Mouse (Mus musculus) stomach, embryonic 14.5 days (tissue): ENCODE data around the gene Arpc1b. TPM values are rescaled to one million over a fixed set of nuclear protein-coding genes. Genes with fewer than 3 reads are reported as not detected.

Source experiments
- ATAC-seq: fragments of 200-750 bp; cut with Nextera tagmentation; 2 replicates; pipeline ENCODE4 v1.8.0; 2017; ENCODE audit warnings: low read depth, moderate TSS enrichment; ENCODE audit not compliant: insufficient number of reproducible peaks, insufficient read depth, low FRiP score
- H3K27ac ChIP-seq: fragments of 300-500 bp; sonication (generic); 2 replicates; pipeline ENCODE4 v1.5.1; 2014; ENCODE audit warnings: mild to moderate bottlenecking, low read length, moderate library complexity, mixed read lengths
- H3K27me3 ChIP-seq: fragments of 300-500 bp; sonication (generic); 2 replicates; pipeline ENCODE4 v1.6.1; 2014; ENCODE audit warnings: low read length, control low read depth, mixed read lengths; ENCODE audit not compliant: control insufficient read depth, insufficient read depth
- H3K36me3 ChIP-seq: fragments of 300-500 bp; sonication (generic); 2 replicates; pipeline ENCODE4 v1.6.1; 2014; ENCODE audit warnings: mild to moderate bottlenecking, control low read depth, low read length, moderate library complexity, mixed read lengths; ENCODE audit not compliant: control insufficient read depth, insufficient read depth
- H3K4me1 ChIP-seq: fragments of 300-500 bp; sonication (generic); 2 replicates; pipeline ENCODE4 v1.6.1; 2014; ENCODE audit warnings: low read length, control low read depth, mixed read lengths; ENCODE audit not compliant: control insufficient read depth, insufficient read depth
- H3K4me2 ChIP-seq: fragments of 300-500 bp; sonication (generic); replicated peaks from 2 replicates; pipeline ENCODE4 v1.6.1; 2014; ENCODE audit warnings: low read depth, low read length, control low read depth
- H3K4me3 ChIP-seq: fragments of 300-500 bp; sonication (generic); 2 replicates; pipeline ENCODE4 v1.5.1; 2014; ENCODE audit warnings: low read depth, low read length, control low read depth
- H3K9ac ChIP-seq: fragments of 300-500 bp; sonication (generic); replicated peaks from 2 replicates; pipeline ENCODE4 v1.6.1; 2014; ENCODE audit warnings: low read depth, mild to moderate bottlenecking, control low read depth, low read length, moderate library complexity, mixed read lengths
- H3K9me3 ChIP-seq: fragments of 300-500 bp; sonication (generic); 2 replicates; pipeline ENCODE4 v1.6.1; 2016; ENCODE audit warnings: low read depth, low read length, control low read depth; ENCODE audit not compliant: control insufficient read depth
- WGBS: fragments of 180-500 bp; shearing (Covaris S2); extraction: QIAGEN DNeasy Blood & Tissue Kit; methylation state at CpG from one replicate; pipeline ENCODE4 v1.1.7; 2014; 5-methylcytosine and 5-hydroxymethylcytosine counted together
- polyA plus RNA-seq: library from polyadenylated mRNA; unstranded; fragments of >200 nt; fragmentation: Nextera tagmentation; extraction: Ambion mirVana; gene quantifications from 2 replicates; pipeline ENCODE4 v1.2.1, GENCODE M21; 2014

Arpc1b gene
- polyA plus RNA-seq, 1 experiment from 2014 or later, result 144 TPM

DNA sequence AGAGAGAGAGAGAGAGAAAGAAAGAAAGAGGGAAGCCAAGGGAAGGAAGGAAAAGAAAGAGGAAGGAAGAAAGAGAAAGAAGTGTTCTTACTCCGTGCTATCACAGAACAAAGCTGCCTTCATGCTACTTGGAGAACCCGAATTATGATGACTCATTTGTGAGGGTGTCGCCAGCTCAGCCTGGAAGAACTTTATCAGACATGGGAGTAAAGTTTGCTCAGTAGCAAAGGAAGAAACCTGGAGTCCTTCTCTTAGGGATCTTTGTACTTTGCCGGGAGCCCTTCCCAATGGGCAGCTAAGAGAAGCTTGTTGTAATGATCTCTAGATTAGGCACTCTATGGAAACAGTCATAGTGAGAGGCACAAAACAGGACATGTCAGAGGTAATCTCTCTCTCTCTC lies 11.3 kb upstream of the Arpc1b start:
- Histone ChIP-seq H3K9ac (no peak overlapping the region), H3K4me1 (no peaks in the 10 kb centered on the region), H3K4me2 (no peak overlapping the region), H3K27me3 (no peaks in the 10 kb centered on the region), H3K9me3 (no peaks in the 10 kb centered on the region), H3K4me3 (no peak overlapping the region), H3K36me3 (peaks cover 78% of the 10 kb centered on the region), H3K27ac (no peak overlapping the region)
- WGBS, result 84% methylated on average over 4 of the region's 4 CpGs
- no peak for ATAC-seq

DNA sequence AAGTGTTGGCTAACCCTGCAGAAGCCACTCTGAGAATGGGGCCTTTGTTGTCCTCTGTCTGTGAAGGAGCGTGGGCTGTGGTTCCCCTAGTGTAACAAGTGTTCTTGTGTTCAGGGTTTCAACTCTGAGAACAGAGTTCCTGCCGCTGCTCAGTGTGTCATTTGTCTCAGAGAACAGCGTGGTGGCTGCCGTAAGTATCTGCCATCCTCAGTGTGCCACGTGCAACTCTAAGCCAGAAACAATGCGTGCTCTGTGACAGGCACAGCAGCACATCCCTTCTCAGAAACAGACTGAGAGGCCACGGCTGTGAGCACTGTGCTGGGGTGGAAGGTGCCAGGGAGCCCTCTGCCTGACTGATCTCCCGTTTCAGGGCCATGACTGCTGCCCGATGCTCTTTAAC lies 9.7 kb upstream of the Arpc1b start:
- Histone ChIP-seq H3K27me3 (no peaks in the 10 kb centered on the region), H3K27ac (no peak overlapping the region), H3K36me3 (peaks cover 78% of the 10 kb centered on the region), H3K9ac (no peak overlapping the region), H3K4me2 (no peak overlapping the region), H3K4me3 (no peak overlapping the region), H3K9me3 (no peaks in the 10 kb centered on the region), H3K4me1 (no peaks in the 10 kb centered on the region)
- WGBS, result 88% methylated on average over 9 of the region's 9 CpGs
- ATAC-seq, result no peak

DNA sequence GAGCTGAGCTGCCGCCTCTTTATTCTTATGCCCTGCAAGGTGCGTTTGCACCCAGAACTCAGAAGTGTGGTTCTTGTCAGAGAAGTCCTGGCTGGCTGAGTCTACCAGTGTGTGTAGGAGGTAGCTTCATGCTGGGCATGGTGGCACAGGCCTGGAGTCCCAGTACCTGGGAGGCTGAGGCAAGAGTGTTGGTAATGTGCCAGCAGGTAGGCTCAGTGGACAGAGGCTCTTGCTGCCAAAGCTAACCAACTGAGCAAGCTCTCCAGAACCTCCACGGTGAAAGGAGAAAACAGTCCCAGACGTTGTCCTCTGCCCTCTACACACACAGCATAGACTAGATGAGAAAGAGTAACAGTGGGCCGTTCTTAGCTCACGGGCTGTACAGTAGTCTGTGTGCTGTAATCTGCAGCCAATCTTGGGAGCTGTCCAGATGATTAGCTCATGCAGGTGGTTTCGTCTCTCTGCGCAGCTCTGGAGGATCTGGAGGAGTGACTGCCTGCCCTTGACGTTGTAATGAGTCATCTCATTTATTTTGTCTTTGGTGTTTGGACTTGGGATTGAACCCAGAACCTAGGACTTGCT lies 8.2 kb upstream of the Arpc1b start:
- no peak for ATAC-seq
- WGBS, result 81% methylated on average over 9 of the region's 9 CpGs

DNA sequence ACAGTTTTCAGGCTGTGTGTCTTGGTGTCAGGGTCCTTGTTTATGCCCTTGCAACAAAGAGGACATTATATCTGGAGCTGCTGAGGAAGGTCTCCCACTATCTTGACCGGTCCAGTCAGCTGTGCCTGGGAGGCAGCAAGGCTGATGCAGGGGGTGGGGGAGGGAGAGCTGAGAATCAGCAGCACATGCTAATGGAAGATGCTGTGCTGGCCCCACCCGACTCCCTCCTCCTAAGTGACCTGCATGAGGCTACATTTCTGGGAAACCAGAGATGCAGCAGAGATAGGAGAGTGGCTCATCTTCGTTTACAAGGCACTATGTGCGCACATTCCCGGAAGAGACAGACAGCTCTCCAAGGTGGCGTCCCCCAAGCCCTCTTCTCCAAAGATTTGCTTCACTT lies 3.6 kb upstream of the Arpc1b start:
- Histone ChIP-seq H3K4me3 (no peak overlapping the region), H3K9me3 (no peaks in the 10 kb centered on the region), H3K36me3 (peaks cover 43% of the 10 kb centered on the region), H3K27me3 (no peaks in the 10 kb centered on the region), H3K4me1 (0 out of 2 replicates have a peak, but pooled peaks cover 2% of the 10 kb centered on the region), H3K27ac (no peak overlapping the region), H3K9ac (no peak overlapping the region), H3K4me2 (no peak overlapping the region)
- no peak for ATAC-seq
- WGBS, result 78% methylated on average over 6 of the region's 6 CpGs

More for the DNA sequence above, 8.2 kb upstream of the Arpc1b start:
- no peak overlapping the region for H3K4me3 ChIP-seq
- no peak overlapping the region for H3K4me2 ChIP-seq
- no peaks in the 10 kb centered on the region for H3K9me3 ChIP-seq
- H3K36me3 ChIP-seq, result peaks cover 81% of the 10 kb centered on the region
- no peaks in the 10 kb centered on the region for H3K27me3 ChIP-seq
- no peaks in the 10 kb centered on the region for H3K4me1 ChIP-seq
- H3K9ac ChIP-seq, result no peak overlapping the region
- H3K27ac ChIP-seq, result no peak overlapping the region

DNA sequence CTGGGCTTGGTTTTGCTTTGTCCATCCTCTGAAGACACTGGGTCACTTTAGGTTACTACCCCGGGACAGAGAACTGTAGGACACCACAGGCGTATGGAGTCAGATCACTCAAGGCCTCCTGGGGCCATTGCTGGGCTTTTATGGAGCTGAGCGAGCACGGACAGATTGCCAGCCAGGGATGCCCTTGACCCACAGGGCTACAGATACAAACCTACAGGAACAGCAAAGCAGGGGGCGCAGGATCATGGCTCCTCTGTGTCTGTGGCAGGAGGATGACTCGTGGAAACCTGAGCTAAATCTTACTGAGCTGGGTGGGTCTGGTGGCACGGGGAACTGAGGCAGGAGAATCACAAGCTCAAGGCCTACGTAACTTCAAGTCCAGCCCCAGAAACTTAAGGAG lies 1.4 kb upstream of the Arpc1b start:
- WGBS, result 82% methylated on average over 8 of the region's 8 CpGs
- Histone ChIP-seq H3K27me3 (no peaks in the 10 kb centered on the region), H3K9me3 (no peaks in the 10 kb centered on the region), H3K27ac (no peak overlapping the region), H3K4me3 (no peak overlapping the region), H3K36me3 (peaks cover 27% of the 10 kb centered on the region), H3K4me1 (0 out of 2 replicates have a peak, but pooled peaks cover 2% of the 10 kb centered on the region), H3K9ac (no peak overlapping the region), H3K4me2 (no peak overlapping the region)
- ATAC-seq, result no peak

DNA sequence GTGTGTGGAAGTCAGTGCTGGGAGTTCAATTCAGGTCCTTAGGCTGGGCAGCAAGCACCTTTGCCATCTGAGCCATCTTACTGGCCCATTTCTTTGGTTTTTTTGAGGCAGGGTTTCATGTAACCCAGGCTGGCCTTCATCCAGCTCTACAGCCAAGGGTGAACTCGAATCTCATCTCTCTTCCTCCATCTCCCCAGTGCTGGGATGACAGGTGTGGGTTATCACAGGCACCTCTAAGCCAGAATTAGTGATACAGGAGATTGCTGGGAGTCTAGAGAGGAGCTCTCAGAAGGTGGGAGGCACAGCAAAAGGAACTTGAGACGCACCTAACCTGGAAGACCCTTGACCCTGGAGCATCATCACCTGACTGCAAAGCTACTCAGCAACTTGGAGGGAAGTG lies 599 bp upstream of the Arpc1b start:
- 26% methylated on average over 2 of the region's 2 CpGs for WGBS
- Histone ChIP-seq H3K9ac (0 out of 2 replicates have a peak overlapping the region, but pooled peaks have one; percentile 67), H3K27me3 (no peaks in the 10 kb centered on the region), H3K4me1 (0 out of 2 replicates have a peak, but pooled peaks cover 2% of the 10 kb centered on the region), H3K27ac (peak overlapping the region; percentile 27; the same call in 1 of the 2 replicates), H3K4me2 (peak overlapping the region; percentile 78), H3K9me3 (no peaks in the 10 kb centered on the region), H3K4me3 (peak overlapping the region; percentile 74), H3K36me3 (peaks cover 21% of the 10 kb centered on the region)
- ATAC-seq, result no peak

DNA sequence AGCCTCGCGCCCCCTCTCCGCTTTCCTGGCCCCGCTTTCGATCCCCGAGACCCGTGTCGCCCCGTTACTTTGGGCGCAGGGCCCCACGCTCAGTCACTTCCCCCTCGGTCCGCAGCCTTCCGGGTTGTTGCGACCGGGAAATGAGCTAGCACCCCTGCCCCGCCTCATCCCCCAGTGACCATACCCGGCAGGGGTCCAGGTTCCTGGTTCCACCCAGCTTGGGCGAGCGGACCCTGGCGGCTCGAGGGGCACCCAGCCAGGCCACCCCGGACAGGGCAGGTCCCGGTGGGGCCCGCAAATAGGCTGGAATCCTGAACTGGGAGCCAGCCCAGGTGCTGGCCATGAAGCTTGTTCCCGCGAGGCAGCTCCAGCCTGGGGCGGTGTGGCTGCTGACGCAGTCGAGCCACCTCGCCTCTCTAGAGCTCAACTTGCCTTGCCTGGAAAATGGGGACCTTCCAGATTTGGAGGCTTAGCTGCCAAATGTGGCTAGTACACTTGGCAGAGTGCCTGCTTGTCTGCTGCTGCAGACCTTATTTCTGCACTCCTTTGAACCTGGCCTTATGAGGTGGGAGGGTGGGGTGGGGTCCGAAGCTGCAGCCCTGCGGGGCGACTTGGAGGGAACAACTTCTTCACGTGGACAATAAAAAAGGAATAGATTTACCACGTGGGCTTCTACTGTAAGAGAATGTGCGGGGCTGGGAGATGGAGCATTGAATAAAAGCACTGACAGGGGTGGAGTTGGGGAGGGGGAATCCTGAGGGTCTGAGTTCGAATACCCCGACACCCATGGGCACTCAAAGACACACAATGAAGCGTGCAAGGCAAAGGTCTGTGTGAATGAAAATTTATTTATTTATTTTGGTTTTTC lies 825 bp downstream of the Arpc1b start:
- 0 out of 2 replicates have a peak, but pooled peaks cover 2% of the 10 kb centered on the region for H3K4me1 ChIP-seq
- H3K27ac ChIP-seq, result peak overlapping the region; percentile 27; the same call in 1 of the 2 replicates
- 14% methylated on average over 40 of the region's 40 CpGs for WGBS
- H3K4me2 ChIP-seq, result peak overlapping the region; percentile 78
- no peaks in the 10 kb centered on the region for H3K27me3 ChIP-seq
- peak; percentile 40; the same call in 1 of the 2 replicates for ATAC-seq
- H3K4me3 ChIP-seq, result peak overlapping the region; percentile 74
- no peaks in the 10 kb centered on the region for H3K9me3 ChIP-seq
- peak overlapping the region; percentile 67 for H3K9ac ChIP-seq
- peaks cover 9% of the 10 kb centered on the region for H3K36me3 ChIP-seq

DNA sequence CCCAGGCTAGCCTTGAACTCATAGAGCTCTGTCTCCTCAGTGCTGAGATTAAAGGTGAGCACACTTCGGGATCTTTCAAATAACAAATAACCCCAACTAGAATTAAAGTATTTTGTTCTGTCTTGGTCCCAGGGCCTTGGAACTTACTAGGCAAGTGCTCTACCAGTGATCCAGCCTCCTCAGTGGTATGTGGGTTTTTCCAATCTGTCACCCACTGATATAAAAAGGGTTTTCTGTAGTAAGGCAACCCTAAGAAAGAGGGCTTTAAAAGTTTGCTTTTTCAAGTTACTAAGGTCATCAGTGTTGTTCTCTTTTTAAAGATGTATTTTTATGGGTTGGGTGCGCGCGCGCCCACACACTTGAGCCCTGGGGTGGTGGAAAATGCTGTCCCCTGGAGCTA lies 1.7 kb downstream of the Arpc1b start:
- H3K27me3 ChIP-seq, result no peaks in the 10 kb centered on the region
- WGBS, result 92% methylated on average over 5 of the region's 5 CpGs
- no peaks in the 10 kb centered on the region for H3K36me3 ChIP-seq
- peak overlapping the region; percentile 48; the same call in 1 of the 2 replicates for H3K27ac ChIP-seq
- no peak overlapping the region for H3K9ac ChIP-seq
- no peaks in the 10 kb centered on the region for H3K9me3 ChIP-seq
- ATAC-seq, result no peak
- no peak overlapping the region for H3K4me3 ChIP-seq
- peak overlapping the region; percentile 78; the same call in 1 of the 2 replicates for H3K4me2 ChIP-seq
- H3K4me1 ChIP-seq, result 0 out of 2 replicates have a peak, but pooled peaks cover 2% of the 10 kb centered on the region
